Mouse (Mus musculus): Measurements from ENCODE around the gene Usp39.

The Usp39 gene

DNA sequence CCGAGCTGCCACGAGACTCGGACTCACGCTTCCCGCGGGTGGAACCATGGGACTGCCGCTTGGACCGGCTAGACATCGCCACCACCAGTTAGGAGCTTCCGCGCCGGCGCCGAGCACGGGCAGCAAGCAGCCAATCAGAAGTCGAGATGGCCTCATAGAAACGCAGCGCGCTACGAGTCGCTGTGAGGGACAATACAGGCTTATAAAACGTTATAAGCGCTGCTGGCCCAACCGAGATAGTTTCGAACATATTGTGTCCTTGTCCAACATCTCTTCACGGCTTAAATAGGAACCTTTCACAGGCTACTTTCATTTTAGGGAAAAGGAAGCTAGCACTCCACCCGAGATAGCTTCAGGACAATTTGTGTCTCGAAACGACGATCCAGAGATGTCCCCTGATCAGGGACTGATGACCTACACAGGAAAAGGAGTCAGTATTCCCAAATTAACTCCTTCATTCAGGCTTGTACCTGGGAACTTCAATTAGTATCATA, at the start of gene Usp39:
Gene Usp39, minus strand, starts transcription at position 111 of the 494 bp plus-strand sequence.
- WGBS, result 1% methylated on average over 30 of the region's 30 CpGs

DNA sequence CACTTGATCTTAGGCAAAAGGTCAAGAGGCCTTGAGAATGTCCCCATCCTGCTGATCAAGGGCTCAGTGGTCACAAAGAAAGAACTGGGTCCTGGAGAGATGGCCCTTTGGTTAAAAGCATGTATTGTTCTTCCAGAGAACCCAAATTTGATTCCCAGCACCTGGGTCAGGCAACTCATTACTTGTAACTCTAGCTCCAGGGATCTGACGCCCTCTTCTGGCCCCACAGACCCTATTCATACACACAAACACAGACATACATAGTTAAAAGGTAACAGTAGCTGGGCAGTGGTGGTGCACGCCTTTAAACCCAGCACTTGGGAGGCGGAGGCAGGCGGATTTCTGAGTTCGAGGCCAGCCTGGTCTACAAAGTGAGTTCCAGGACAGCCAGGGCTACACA, 47.4 kb upstream of the Usp39 start:
- WGBS, result 96% methylated on average over 5 of the region's 5 CpGs

DNA sequence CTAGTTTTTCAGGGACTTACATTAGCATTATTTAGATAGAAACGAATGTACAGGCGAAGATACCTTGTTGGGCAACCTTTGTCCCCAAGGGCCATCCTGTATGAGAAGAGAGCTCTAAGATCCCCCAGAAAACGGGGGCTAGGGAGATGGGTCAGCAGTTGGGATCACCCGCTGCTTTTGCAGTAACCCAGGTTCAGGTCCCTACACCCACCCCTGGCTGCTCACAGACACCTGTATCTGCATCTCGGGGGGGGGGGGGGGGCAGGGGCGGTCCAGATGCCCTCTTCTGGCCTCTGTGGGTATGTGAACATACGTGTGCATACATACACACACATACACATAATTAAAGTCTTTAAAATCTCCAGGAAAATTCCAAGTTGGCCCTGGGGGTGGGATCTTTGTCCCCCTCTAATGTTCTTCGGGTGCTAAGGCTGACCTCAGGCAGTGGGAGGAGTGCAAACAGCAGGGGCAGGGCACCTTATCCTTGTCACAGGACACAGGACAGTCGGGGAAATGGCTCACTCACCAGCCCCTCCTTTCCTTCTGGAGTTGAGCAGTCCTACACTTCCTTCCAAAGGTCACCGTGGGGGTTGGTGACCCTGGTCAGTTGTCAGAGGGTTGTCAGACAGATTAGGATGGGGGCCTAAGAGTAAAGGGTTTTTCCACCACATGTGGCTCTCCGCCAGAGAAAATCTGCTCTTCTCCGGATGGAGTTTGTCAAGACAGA, 46.0 kb upstream of the Usp39 start:
- 36% methylated on average over 12 of the region's 12 CpGs for WGBS

DNA sequence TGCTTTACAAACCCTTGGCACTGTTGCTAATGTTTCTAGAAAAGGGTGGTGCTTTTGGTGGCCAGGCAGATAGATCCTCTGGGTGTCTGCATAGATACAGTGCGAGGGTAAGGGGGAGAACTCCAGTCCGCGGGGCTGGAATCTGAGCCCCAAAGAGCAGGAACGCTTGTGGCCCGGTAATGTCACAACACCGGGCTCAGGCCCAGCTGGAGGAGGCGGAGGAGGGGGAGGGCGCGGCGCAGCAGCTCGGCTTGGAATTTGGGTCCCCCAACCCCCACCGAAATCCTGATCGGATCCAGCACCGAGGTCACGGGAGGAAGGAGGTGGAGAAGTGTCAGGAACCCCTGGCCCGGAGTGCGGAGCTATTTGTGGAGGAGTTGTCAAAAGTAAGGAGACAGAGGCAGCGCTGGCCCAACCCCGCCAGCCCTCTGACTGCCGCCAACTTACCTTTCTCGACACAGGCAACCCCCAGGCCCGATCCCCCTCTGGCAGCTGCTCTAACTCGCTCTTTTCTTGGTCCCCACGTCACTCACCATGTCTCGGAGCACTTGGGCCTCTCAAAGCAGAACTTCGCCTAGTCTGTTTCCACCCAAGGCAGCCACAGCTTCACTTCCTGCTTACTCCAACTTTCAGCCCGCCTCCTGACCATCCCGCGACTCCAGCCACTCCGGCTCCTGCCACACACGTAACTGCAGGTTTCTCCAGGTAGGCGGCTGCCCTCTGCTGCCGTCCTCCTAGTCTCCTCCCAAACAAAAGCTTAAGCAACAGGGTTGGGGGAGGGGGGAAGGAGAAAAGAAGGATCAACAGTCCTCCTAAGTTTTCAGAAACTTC, 45.2 kb upstream of the Usp39 start, which contains the start of gene Vamp8:
Gene Vamp8, minus strand, starts transcription at position 763 of the 831 bp plus-strand sequence.
- 4% methylated on average over 33 of the region's 33 CpGs for WGBS

DNA sequence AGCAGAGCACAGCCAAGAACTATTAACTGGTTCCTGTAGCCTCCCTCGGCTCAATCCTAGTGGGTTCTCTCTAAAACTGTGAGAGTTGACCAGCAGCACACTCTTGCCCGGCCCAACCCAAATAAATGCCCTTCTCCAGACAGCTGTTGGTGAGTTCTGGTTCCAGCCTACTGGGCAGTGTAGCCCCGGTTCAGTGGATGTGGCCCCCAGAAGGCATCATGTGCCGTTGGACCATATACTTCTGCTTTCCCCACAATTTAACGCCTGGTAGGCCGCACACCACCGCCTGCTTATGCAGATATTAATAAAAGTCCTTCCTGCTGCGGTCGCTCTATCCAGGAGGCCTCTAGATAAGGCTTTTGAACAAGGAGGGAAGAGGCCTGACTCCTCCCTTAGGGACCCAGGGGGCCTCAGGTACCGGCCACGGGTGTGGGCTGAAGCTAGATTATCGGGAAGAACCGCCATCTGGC, 44.5 kb upstream of the Usp39 start:
- WGBS, result 45% methylated on average over 13 of the region's 13 CpGs

DNA sequence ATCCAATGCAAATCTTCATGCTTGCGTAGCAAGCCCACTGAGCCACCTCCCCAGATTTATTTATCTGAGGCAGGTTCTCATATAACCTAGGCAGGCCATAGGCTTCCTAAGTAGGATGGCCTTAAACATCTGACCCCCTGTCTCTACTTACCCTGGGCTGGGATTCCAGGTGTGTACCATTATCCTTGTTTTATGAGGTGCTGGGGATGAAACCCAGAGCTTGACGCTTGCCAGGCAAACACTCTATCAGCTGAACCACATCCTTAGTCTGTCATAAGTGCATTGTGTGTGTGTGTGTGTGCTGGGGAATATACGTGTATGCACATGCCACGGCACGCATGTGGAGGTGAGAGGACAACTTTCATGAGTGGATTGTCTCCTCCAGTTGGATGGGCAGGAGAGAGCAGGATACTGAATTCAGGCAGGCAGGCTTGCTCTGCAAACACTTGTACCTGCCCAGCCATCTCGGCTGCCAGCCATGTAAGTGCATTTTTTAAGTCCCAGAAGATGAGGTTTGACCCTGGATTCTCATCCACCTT, 43.9 kb upstream of the Usp39 start:
- WGBS, result 94% methylated on average over 6 of the region's 6 CpGs

DNA sequence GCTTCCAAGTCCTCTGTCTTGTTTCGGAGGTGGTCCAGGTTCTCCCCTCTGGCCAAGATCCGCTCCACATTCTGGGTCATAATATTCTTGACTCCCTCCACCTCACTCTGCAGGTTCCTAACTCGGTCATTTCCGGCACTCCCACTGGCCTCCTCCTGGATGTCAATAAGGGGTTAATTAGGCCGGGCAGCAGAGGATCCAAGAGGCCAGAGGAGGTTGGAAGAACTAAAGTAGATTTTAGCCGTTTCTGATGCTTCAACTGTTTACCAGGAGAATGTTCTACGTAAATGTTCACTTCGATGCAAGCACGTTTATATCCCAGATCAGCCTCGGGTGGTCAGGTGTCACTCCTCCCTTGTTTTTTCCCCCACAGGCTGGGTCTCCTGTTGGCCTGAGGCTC, 43.3 kb upstream of the Usp39 start:
- 73% methylated on average over 10 of the region's 10 CpGs for WGBS

DNA sequence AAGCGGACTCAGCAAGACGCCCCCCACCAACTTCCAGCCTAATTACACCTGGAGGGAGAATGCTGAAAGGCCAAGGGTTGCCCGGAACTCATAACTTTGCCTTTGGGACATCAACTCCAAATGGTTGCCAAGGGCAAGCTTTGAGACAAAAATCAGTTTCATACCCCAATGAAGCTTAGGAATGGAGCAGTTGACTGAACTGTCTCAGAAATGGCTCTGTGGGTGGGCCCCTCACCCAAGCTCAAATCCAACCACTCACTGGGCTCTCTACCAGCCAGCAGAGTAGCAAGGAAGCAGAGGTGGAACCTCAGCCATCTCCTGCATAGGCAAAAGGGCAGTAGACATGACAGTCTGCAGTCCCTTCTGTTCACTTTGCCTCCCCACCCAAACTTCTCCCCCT, 42.8 kb upstream of the Usp39 start:
- 87% methylated on average over 3 of the region's 3 CpGs for WGBS

DNA sequence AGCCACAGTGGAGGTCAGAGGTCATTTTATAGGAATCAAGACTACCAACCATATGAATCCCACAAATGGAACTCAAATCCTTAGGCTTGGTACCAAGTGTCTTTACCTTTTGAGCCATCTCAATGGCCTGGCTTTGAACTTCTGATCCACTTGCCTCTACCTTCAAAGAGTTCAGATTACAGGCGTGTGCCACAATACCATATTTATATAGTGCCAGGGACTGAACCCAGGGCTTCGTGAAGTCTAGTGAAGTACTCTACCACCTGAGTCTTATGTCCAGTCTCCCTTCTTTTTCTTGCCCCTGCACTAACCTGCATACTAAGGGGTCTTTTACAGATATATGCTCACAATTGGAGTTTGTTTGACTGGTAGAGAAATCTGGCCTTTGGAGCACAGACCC, 41.6 kb upstream of the Usp39 start:
- WGBS, result 96% methylated on average over 2 of the region's 2 CpGs

DNA sequence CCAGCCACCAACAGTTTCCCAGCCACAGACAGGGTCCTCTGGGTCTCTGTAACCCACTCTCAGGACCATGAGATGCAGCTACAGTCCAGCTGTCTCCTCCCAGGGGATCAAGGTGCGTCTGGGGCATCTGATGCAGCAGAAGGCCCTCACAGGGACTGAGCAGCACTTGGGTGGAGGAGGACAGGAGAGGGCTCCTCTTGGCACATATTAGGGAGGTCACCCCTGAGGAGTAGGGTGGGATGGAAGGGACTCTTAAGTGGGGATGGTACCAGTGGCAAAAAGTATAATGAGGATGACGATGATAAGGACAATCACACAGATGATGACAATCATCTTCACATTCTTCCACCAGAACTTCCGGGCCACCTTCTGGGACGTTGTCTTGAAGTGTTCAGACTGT, 40.3 kb upstream of the Usp39 start:
- WGBS, result 93% methylated on average over 4 of the region's 4 CpGs

DNA sequence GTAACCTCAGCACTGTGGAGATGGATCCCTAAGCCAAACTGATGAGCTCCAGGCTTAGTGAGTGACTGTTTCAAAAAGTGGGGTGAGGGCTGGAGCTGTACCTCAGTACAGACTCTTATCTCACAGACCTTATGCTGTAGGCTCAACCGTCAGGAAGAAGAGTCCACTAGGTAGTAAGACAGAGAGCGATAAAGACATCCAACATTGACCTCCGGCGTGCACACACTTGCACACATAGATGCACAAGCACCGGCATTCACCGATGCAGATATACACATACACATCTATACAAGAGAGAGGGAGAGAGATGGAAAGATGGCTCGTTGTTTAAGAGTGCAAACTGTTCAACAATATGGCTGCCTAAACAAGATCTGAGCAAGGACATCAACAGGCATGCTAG, 39.0 kb upstream of the Usp39 start:
- 94% methylated on average over 7 of the region's 7 CpGs for WGBS

DNA sequence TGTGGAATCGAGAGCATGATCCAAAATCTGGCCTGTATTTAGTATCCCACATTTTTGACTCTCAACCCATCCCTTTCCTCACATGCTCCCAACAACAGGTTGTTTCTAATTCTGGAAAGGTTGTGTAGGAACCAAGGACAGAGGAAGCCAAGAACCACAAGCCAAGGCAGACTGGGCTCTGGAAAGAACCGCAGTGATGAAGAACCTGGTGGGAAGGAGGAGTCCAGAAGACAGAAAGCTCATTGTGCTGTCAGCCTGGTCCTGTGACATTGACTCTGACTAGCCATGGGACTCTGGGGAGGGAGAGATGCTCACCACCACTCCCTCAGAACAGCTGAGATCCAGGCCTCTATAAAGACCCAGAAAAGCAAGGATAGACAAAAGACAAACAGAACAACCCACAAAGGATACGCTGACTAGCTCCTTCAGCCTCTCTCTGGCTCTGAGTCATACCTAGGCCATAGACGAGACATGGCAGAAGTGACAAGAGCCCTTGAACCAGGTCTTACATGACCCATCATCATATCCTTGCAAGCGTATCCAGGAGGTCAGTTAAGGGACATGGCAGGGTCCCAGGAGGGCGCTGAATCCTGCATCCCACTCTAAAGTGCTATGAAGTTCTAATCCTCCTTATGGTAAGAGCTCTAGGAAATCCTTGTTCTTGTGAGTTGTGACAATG, 38.3 kb upstream of the Usp39 start:
- WGBS, result 82% methylated on average over 6 of the region's 6 CpGs

DNA sequence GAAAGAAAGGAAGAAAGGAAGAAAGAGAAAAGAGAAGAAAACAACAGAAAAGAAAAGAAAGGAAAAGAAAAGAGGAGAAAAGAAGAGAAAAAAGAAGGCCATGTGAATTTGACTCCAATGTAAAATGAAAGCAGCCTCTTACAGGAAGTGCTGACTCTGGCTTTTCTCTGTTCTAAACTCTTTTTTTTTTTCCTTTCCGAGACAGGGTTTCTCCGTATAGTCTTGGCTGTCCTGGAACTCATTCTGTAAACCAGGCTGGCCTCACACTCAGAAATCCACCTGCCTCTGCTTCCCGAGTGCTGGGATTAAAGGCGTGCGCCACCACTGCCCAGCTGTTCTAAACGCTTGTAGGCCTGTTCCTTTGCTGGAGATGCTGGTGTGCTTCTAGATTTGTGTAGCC, 37.5 kb upstream of the Usp39 start:
- WGBS, result 82% methylated on average over 6 of the region's 6 CpGs

DNA sequence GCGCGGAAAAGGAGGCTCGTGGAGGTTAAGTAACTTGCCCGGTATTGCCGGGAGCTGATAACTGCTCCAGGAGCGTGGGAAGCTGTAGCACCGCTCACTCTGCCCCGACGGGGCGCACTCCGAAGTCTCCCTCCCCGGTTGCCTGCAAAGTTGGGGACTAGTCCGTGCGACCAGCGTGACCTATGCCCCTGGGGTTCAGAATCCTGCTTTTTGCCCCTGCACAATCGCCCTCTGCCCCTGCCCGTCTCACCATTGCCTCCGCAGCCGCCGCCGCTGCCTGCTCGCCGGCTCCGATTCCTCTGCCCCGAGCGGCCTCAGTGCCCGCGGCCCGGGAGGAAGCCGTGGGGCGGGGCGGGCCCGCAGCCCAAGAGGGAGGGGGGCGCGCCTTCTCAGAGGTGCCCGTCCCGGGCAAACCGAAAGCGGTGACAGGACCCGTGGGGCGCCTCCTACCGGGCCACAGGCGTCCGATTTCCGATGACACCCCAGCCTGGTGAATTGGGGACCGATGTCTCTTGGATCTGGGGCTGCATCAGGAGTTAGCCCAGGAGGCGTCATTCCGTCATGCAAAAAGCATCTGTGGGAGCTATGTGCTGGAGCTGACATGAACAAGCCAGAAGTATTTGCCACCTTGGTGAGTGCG, 35.3 kb upstream of the Usp39 start, which contains the start of gene Vamp5:
Gene Vamp5, minus strand, starts transcription at position 338 of the 640 bp plus-strand sequence.
- 7% methylated on average over 49 of the region's 49 CpGs for WGBS

DNA sequence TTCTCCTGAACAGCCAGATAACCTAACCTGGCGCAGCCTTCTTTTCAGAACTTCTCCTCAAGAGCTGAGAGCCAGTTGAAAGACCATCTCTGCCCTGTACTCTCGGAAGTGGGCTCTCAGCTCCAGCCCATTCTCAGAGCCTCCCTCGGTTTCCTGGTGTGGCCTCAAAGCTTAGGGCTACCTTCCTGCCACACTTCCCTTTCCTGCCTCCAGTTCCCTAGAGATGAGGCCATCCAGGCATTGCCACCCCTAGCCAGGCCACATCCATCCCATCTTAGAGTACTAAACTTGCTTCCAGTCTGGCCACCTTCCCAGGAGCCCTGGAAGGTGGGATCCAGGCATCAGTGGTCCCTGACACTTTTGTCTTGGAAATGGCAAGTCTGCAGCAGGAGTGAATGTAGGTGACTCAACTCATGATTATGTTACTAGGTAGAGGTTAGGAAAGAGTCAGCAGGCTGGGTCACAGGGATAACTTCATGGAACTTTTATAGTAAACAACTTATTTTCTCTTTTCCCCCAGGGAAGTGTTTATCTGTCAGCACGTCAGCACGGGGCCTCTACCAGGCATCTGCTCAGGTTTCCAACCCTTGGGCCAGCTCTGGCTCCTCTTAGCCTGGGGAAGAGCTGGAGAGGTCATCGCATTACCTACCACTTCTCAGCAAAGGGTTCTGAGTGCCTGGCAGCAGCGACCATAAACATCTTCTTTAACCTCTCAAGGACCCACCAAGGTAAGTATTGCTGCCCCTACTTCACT, 34.6 kb upstream of the Usp39 start:
- 65% methylated on average over 7 of the region's 7 CpGs for WGBS

DNA sequence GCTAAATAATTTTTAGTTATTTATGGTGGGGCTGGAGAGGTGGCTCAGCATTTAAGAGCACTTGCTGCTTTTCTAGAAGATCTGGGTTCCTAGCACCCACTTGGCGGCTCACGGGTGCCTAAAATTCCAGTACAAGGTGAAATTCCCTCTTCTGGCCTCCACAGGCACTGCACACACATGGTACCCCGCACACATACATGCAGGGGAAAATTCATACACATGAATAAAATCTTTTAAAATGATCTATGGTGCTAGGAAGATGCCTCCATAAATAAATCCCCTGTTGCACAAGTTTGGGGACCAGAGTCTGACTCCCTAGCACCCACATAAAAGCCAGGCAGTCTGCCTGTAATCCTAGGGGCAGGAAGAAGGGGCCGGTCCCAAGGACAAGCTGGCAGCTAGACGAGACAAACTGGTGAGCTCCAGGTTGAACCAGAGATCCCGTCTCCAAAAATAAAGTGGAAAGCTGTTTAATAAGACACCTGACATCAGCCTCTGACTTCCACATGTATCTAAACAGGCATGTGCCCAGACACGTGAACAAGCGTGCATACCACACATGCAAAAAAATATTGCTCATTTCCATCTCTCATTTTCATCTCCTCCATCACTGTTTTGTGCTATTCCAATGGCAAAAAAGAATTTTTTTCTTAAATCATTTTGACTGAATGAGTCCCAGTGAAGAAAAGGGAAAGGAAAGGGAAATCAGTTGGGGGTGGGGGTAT, 33.7 kb upstream of the Usp39 start:
- 91% methylated on average over 8 of the region's 8 CpGs for WGBS

DNA sequence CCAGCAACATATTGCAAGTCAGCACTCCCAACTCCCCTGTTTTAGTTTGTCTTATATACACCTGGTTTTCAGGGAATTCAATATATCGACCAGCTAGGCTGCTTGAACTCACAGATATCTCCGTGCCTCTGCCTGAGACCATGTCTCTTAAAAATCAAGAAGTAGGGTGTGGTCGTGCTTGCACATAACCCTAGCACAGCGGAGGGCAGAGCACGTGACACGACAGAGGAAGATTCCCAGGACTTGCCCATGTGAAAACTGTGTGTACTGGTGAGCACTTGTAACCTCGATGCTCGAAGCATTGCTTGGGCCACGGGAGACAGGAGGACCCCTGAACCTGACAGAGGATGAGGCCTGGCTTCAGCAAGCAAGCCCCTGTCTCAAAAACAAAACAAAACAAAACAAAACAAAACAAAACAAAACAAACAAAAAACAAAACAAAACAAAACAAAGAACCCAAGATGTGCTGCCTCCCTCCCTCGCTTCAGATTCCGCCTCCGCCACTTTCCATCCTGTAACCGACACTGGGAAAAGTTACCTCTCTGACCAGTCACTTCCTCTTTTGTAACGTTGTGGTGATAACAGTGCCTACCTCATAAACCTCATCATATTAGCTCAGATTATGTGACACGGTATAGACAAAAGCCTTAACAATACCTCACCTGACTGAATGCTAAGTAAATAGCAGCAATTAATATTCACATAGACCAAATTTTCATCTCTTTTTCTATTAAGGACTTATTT, 30.0 kb upstream of the Usp39 start:
- 85% methylated on average over 15 of the region's 15 CpGs for WGBS

DNA sequence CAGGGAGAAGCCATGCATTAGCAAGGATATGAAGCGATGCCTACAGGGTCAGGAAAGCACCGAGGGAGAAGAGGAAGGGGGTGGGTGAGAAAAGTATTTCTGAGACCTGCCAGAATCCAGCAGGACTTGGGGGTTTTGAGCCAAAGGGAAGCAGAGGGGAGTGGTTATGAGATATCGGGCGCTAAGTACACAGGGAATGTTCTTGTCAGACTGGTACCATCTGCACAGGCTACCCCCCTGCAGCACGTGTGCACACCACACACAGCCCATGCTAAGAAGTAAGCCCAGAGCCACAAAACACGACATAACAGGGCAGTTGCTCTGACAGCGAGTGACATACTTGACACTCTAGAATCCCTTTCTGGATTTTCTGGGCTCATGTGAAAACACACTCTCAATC, 29.2 kb upstream of the Usp39 start:
- WGBS, result 67% methylated on average over 7 of the region's 7 CpGs

DNA sequence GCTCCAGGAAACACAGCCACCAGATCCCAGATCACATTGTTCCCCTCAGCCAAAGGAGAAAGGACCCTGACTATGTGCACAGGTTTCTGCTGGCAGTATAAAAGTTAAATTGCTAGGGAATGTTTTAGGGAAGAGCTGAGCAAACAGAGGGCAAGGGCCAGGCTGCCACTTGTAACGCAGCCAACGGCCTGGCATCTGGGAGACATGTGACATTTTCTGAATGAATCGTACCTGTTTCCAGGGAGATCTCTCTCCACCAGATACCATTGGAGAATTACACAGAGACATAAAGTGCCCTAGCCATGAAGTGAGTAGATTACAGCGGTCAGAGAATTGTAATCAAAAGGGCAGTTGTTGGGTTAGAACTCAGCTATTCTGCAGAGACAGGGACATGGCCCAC, 28.2 kb upstream of the Usp39 start:
- WGBS, result 87% methylated on average over 4 of the region's 4 CpGs
